Mouse (Mus musculus): ENCODE results near the gene Apopt1.

Apopt1 gene

GRCm38 (mm10) chr12:111713004-111713651, at the start of gene Apopt1, which contains the start of gene Bag5:
TSS of gene Apopt1 (plus strand) at chr12:111713261.
TSS of gene Bag5 (minus strand) at chr12:111713257.
- peak; percentile 94 for DNase-seq

- DNase-seq: no peak
Observed at GRCm38 (mm10) chr12:111664144-111664634, 48.9 kb upstream of the Apopt1 start.

- no peak for DNase-seq
Observed at GRCm38 (mm10) chr12:111665041-111665880, 47.8 kb upstream of the Apopt1 start.

- DNase-seq: no peak
Observed at GRCm38 (mm10) chr12:111666380-111666779, 46.7 kb upstream of the Apopt1 start.

- DNase-seq: no peak
Observed at GRCm38 (mm10) chr12:111667421-111667820, 45.6 kb upstream of the Apopt1 start.

- DNase-seq: peak; percentile 100
Observed at GRCm38 (mm10) chr12:111668457-111668912, 44.6 kb upstream of the Apopt1 start.

GRCm38 (mm10) chr12:111669000-111669788, 43.9 kb upstream of the Apopt1 start:
- DNase-seq: no peak

GRCm38 (mm10) chr12:111669961-111670360, 43.1 kb upstream of the Apopt1 start:
- DNase-seq: no peak

- DNase-seq: no peak
Observed at GRCm38 (mm10) chr12:111670371-111670971, 42.6 kb upstream of the Apopt1 start.

GRCm38 (mm10) chr12:111670976-111671375, 42.1 kb upstream of the Apopt1 start:
- peak; percentile 57 for DNase-seq

- peak; percentile 85 for DNase-seq
Observed at GRCm38 (mm10) chr12:111671431-111671902, 41.6 kb upstream of the Apopt1 start.

GRCm38 (mm10) chr12:111672176-111672575, 40.9 kb upstream of the Apopt1 start, which contains the start of gene Ckb:
TSS of gene Ckb (minus strand) at chr12:111672338.
- peak; percentile 74 for DNase-seq

- no peak for DNase-seq
Observed at GRCm38 (mm10) chr12:111672581-111672980, 40.5 kb upstream of the Apopt1 start.

- DNase-seq: no peak
Observed at GRCm38 (mm10) chr12:111674850-111675486, 38.1 kb upstream of the Apopt1 start.

GRCm38 (mm10) chr12:111675797-111676580, 37.1 kb upstream of the Apopt1 start:
- no peak for DNase-seq

- DNase-seq: no peak
Observed at GRCm38 (mm10) chr12:111677421-111677820, 35.6 kb upstream of the Apopt1 start.

- DNase-seq: peak; percentile 93
Observed at GRCm38 (mm10) chr12:111677882-111678669, 35.0 kb upstream of the Apopt1 start, which contains the start of gene Trmt61a. TSS of gene Trmt61a (plus strand) at chr12:111678105.

GRCm38 (mm10) chr12:111678670-111678933, 34.5 kb upstream of the Apopt1 start:
- DNase-seq: no peak

GRCm38 (mm10) chr12:111678997-111679396, 34.1 kb upstream of the Apopt1 start:
- no peak for DNase-seq

GRCm38 (mm10) chr12:111680661-111681060, 32.4 kb upstream of the Apopt1 start:
- DNase-seq: no peak

Measured in thymus, postnatal 4 days (tissue).